Mouse (Mus musculus) cerebellum, adult 9-11 months (tissue): Measurements from ENCODE around the gene Dbn1.

Experiments used
- DNase-seq: peaks from one replicate; pipeline ENCODE4 v3.0.0; 2022

Gene Dbn1

DNA sequence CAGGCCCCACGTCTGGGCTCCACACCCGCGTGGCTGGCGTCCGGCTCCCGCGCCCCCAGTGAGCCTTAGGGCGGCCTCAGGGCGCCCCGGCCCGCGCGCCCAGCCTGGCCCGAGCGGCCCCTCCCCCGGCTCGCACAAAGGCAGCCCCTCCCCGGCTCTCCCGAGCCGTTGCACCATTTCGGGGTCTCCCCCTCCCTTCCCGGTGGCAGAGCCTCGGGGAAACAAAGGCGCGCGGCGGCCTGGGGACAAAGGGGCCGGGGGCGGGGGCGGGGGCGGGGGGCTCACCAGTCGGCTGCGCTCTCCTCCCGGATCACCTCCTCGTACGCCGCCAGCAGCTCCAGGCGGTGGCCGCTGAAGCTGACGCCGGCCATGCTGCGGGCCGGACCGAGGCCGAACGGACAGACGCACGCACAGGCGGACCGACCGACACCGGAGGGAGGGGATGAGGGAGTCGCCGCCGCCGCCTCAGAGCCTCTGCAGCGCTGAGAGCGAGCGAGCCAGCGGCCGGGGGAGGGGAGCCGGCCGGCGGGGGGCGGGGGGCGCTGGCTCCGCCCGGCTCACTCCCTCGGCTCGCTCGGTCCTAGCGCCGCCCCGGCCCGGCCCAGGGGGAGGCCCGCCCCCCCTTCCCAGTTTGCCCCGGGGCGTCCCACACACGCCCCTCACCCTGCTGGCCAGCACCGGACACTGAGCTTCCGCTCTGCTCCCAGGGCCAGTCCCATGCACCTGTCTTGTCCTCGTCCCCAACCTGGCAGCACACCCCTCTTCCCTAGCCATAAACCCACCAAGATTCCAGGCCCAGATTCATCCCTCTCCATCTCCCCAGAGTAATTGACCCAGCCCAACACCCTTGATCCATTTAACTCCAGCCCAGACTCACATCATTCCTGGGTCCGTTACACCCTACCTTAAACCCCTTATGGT is at the start of gene Dbn1:
Gene Dbn1, minus strand, starts transcription at position 534 of the 921 bp plus-strand sequence.
- DNase-seq = no peak

DNA sequence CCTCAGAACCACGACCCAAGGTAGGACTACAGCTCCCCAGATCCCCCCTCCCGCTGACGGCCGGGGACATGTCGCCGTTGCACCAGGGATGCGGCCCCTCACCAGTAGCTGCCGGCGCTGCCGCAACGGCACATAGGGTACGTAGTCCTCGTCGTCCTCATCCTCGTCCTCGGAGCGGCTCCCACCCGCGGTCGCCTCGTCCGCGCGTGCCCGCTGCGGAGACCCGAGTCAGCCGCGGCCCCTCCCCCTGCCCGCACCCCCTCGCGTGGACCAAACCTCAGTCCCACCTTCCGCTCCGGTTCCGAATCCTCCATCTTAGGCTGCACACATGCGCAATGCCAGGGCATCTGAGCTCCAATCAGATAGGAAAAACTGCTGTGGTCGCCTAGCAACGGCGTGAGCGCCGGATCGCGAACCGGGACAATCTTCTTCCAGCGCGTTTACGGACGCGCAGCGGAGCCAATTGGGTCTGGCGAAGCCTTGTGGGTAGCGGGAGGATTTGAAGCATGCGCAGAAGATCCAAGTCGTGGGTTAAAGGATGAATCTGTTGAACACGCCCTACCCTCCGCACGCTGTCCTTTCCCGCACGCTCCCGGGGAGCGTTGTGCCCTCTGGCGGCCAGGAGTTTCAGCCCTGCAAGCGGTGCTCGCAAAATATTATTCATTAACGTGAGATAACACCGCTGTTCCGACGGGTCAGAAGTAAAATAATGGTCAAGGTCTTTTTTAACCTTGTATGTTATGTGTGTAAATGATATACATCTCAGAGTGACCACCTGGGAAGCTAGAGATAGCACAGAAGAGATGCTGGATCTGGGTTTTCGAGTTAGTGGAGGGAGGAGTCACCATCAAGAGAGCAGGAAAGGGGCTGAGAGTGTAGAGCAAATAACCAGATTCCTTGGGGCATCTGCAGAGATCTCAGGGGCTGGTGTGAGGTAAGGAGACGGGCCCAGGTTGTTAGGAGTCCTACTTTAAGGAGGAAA is 48.6 kb upstream of the Dbn1 start, which contains the start of gene Ddx41:
Gene Ddx41, minus strand, starts transcription at position 465 of the 982 bp plus-strand sequence.
- DNase-seq = peak; percentile 100

DNA sequence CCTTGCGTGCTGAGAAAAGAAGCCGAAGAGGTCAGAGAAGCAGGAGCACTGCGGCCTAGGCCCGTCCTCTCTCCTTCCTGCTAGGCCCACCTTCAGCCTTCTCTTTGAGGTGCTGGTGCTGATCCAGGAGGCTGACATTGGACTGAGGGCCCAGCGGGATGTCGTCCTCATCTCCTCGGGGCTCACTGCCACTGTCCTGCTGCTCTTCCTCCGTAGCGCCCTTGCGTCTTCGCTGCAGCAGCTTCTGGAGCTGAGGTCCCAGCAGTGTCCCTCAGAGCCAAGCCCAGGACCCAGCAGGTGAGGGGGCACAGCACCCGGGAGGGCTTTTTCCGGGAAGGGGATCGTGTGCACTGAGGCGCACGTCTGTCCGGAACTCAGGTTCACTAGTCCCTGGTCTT is 47.9 kb upstream of the Dbn1 start:
- DNase-seq = no peak

DNA sequence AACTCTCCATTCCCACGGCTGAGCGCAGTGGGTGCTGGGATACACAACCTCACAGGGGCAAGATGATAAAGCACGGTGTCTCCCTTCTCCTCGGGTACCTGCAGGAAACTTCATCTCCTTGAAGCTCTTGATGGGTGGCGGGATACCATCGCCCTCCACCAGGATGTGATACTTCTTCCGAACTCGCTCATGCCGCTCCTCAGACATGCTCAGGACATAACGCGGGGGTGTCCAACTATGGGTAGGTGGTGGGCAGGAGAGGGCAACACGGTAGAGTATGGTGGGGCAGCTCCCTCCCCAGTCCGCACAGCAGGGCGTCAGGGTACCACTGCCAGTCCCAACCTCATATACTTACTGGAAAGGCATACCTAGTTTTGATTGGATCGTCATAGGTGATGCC is 47.3 kb upstream of the Dbn1 start:
- DNase-seq = peak; percentile 55

DNA sequence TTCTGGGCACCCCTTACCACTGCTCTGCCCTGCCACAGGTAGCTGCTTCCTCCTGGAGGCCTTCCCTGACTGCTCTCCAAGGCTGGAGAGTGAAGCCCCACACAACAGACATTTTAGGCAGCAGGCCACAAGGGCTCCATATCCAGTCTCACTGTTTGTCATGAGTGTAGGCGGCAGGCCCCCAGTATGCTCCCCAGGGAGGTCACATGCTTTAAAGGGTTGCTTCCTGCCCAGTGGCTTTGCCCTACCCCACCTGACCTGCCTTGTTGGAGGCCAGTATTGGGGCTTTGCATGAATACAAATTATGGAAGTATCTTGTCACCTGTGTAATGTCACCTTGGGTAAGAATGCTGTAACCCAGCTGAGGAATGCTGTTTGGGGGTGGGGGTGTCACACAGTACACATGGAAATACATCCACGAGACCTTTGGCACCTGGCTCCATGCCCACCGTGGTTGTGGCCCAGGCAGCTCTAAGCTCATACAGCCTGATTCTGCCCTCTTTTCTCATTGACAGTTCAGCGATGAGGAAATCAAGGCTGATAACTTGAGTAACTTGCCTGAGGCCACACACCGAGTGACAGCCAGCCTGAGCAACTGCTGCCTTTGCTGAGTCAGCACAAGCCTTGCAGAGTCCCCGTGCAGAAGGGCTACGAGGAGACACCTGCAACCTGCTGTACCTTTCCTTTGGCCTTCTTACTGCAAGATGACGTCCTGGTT is 41.4 kb upstream of the Dbn1 start, which contains the start of gene Dok3:
Gene Dok3, minus strand, starts transcription at position 99 of the 718 bp plus-strand sequence.
- DNase-seq = no peak

DNA sequence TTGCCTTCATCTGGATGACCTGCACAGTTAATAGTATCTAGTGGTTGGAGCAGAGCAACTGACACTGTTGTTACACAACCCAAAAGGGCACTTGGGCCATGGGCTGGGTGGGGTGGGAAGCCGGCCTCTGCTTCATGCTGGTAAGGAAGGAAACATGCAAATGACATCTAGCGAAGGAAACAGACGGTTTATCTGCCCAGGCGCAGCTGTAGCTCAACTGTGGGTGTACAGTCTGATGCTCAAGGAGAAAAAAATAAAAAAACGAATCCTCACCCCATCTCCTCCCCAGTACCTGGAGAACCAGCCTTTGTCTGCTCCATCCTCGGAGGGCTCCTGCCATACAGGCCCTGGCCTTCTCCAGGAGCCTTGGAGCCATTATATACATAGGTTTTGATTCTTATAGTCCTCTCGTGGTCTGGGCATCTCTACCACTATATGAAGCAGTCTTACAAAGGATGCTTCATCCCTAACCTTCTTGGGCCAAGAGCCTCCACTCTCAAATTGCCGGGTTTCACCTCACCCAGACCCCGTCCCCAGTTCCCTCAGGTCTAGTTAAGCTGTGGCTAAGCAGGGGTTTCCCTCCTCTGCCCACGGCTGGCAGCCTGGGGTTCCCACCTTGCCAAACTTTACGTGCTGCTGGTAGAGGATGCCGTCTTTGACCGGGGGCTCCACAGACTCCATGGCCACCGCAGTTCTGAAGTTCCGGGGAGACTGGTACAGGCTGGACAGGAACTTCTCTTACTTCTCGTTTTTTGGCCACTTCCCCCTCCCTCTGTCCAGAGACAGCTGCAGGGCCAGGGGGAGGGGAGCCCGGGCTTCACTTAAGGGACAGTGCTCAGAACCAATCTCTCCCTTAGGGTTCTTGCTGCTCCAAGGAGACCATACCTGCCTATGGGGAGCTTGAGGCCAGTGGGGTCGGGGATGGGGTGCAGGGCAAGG is 40.2 kb upstream of the Dbn1 start:
- no peak for DNase-seq

DNA sequence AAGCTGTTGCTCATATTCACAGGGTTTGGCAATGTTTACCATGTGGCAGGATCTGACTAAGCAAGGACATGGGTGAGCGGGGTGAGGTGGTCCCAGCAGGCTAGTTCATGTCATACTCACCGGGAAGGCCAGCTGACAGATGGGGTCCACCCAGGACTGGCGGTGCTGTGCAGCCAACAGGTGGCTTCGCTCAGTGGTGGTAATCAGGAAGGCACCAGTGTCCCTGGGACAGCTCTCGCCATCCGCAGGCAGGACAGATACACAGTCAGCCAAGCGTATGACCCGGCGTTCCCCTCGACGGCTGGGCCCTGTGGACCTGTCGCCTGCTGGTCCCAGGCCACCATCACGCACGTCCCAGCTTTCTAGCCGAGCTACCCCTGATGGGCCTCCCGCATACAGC is 39.3 kb upstream of the Dbn1 start:
- DNase-seq = no peak

DNA sequence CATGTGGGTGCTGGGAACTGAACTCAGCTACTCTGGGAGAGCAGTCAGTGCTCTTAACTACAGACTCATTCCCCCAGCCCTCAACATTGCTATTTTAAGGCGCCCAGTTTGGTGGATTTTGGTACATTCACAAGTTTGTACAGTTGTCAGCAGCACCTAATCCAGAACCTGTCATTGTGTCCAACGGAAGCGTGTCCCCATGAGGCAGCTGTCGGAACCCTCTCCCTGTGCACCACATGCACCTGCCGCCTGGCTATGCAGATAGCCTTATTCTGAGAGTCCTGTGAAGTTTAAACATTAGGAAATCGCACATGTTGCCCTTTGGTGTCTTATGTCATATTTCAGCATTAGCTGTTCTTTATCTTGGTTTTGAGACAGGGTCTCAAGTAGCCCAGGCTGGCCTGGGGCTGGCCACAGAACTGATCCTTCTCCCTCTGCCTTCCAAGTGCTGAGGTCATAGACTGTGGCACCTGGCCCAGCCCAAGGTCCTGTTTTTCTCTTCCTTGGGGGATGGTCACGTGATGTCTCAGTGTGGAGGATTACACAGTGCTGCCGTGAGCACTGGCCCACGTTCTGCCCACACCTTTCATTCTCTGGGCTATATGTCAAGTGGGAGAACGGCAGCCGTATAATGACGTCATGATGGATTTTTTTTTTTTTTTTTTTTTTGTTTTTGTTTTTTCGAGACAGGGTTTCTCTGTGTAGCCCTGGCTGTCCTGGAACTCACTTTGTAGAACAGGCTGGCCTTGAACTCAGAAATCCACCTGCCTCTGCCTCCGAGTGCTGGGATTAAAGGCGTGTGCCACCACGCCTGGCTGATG is 38.0 kb upstream of the Dbn1 start:
- no peak for DNase-seq

DNA sequence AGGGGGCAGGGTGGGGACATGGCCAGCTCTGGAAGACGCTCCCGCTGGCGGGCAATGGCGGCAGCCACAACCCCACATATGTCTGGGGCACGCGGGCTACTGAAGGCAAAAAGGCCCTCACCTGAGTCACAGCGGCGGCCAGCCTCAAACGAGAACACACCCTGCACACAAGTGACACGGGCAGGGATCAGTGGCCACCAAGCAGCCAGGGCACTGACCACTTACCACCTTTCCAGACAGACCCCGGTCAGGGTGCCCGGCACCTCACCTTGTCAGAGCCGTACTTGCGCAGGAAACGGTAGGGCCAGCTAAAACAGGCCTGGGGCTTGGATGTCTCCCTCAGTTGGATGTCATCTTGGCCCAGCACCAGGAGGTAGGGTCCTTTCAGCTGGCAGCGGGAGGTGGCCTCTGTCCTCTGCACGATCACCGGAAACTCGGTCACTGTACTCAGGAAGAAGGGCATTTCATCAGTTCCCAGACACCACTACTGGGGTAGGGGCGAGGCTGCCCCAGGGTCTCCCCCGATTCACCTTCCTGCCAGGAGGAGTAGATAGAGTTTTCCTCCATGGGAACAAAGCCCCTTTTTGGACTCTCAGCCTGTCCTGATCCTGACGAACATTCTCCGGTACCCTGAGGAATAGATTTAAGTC is 36.2 kb upstream of the Dbn1 start:
- DNase-seq = no peak

DNA sequence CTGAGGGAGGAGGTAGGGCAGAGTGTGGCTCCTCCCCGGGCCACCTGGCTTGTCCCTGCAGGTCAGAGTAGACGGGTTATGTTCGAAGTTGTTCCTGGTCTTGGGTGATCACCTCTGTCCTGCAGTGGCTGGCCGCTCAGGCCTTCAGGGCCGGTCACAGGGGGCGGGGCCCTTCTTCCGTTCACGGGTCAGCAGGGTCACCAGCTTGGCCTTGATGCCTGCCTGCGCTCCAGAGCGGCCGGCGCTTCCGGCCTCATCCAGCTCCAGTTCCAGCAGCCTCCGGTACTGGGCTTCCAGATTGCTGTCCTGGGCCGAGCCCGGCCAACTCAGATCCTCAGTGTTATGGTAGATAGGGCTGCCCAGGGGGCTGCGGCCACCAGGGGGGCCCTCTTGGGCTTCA is 35.4 kb upstream of the Dbn1 start:
- no peak for DNase-seq

DNA sequence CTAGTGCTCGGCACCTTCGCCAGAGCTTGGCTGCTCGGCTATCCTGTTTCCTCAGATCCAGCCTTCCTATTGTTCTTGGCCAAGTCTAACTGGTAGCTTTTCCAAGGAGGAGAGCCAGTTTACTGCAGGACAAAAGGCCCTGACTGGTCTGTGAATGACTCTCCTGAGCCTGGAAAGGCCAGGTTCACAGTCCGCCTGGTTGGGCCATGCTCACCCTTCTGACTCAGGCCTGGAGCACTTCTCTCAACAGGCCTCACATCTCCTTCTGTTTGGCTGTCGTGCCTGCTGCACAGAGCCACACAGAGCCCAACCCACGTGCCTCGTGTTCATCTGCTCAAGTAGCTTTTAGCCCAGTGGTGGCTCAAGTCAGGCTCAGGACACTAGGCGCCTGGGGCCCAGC is 34.8 kb upstream of the Dbn1 start:
- DNase-seq = no peak

DNA sequence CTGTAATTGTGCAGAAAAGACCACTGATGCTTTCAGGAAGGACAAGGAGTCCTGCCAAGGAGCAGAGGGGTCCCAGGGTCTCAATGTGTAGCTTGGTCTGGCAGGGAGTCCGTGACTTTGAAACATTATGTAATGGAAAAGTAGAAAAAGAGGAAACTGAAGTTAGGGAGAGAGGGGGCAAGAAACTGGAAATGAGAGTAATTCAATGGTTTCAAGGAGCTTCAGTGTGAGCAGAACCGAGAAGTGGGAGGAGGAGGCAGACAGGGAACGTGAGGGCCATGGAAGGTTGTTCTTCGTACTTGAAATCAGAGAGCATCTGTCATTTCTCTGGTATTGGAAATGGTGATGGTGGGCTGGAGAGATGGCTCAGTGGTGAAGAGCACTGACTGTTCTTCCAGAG is 31.7 kb upstream of the Dbn1 start:
- no peak for DNase-seq

DNA sequence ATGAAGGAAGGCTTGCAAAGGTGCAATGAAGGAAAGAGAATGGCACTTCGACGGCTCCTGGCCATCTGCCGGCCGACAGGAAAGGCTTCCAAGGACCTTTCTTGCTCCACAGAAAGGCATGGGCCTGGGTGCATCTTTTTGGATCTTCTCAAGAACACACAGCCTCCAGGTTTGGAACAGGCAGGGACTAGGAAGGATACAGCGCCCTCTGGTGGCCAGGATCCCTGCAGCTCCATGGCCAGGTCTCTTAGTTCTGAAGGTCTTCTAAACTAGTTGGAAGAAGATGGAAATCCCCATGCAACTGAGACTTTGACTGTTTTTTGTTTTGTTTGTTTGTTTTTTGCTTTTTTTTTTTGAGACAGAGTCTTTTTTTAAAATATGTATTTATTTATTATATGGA is 29.0 kb upstream of the Dbn1 start:
- DNase-seq = peak; percentile 79

DNA sequence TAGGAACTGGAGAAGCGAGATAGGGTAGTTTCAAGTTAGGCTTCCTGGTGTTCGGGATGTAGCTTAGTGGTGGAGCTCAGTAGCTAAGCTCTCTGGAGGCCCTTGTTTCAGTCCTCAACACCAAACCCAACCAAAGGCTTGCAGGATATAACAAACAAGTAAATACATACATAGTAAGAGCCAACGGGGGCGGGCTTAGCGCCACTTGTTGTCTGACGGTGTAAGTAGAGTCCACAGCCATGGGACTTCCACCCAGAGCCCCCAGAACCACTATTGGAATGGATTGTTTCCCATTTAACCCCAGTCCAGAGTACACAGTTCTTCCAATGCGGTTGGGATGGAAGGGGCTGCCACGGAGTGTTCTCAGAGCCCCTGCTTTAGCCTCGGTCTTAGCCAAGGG is 25.9 kb upstream of the Dbn1 start:
- DNase-seq = no peak

DNA sequence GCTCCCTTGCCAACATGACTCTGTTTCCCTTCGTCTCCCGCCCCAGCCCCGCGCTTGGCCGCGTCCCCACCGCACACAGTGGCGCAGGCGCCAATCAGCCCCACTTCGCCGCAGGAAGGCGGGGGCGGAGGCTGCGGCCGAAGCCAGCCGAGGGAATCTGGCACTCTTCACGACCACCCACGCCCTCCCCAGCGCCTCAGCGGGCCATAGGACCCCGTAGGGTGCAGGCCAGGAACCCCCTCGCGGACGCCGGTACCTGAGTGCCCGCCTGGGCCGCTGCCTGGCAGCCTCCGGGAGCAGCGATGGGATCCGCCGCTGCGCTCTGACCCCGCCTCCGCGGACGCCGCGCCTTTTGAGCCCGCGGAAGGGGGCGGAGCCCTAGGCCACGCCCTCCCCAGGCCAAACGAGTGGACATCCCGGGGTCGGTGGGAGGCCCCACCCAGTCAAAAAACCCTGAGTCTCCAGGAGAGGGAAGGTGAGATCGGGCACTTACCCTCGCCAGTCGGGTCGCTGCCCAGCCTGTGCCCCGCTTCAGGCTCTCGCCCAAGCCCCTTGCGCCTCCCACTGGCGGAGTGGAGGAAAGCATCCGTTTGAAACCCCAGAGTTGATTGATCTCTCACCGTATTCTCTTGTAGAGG is 25.3 kb upstream of the Dbn1 start, which contains the start of gene Pdlim7:
Gene Pdlim7, minus strand, starts transcription at position 566 of the 638 bp plus-strand sequence.
- DNase-seq = peak; percentile 91

DNA sequence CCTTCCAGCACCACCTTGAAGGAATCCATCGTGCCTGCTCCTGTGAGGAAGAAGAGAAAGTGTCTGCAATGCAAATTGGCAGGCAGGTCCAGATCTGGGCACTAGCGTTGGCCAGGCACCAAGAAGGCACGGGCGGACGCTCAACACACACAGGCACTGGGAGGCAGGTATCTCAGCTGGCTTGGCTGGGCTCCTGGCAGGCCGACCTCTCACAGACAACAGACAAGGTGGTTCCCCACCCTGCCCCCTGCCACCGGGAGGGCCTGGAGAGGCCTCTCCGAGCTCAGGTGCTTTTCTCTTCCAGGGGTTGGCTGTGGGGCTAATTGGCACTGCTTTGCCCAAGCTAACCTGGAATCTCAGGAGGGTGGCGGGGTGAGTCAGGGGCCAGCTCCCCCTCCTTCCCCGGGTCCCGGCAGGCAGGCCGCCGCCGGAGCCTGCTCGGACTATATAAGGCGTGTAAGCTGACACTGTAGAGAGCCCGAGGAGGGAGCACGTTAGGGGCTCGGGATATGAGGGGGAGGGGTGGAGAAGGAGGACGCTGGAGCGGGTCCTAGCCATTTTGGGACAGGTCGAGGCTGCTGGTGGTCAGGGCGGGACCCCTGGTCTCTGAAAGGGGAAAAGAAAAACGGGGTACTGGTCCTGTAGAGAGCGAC is 24.6 kb upstream of the Dbn1 start:
- peak; percentile 75 for DNase-seq

DNA sequence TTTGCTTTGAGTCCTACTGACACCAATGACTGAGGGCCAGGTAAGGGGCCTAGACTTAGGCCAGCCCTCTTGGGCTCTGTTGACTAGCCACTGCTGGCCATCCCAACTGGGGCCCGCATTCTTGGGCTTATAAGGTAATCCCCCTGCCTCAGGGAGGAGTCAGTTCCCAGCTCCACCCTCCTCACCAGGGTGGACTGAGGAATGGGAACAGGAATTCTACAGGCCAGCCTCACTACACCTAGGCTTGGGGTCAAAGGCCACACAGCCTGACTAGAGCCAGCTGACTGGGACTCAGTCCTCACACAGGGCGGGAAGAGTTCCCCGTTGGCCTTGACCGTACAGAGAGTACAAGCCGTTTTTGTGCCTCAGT is 23.6 kb upstream of the Dbn1 start:
- no peak for DNase-seq

DNA sequence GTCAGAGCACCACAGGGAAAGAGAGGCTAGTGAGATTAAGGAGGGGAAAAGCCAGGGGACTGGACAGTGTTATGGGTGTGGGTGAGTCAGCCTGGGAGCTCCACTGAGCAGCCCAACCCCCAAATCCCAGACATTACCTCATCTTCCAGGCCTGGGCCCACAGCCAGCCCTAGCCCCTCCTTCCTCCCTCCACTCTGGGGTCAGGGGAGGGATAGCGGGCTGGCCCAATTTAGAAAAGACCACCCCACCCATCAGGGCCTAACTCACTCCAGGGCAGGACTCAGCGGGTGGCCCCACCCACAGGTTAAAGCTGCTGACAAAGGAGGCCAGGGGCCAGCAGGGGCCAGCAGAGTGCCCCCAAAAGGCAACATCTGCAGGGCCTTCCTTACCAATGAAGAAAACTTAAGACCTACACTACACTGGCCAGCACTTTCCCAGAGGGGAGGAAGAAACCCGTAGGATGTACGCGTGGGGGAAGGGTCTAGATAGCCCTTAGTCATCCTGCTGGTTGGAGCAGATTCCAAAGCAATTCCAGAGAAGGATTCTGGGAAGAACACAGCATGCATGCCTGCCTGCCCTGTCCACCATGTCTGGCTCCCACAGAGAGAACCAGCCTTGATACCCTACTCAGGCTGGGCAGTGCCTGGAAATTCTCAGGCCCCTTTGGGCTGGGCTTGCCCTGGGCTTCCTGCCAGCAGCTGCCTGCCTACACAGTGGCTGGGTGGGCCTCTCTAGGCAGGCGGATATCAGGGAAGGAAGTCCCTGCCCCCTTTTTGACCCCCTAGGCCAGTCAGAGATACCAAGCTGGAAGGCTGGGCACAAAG is 23.0 kb upstream of the Dbn1 start:
- no peak for DNase-seq
